Mouse (Mus musculus) E14TG2a.4 (cell line): ENCODE measurements around the gene Nxn.

Experiments
- CTCF ChIP-seq: conservative IDR thresholded peaks from 2 replicates; pipeline ENCODE4 v1.5.1; 2014; ENCODE audit warnings: low read length
- NANOG ChIP-seq: IDR thresholded peaks from 2 replicates; pipeline ENCODE4 v1.6.1; 2014; ENCODE audit warnings: borderline replicate concordance, low read length, mixed read lengths

DNA sequence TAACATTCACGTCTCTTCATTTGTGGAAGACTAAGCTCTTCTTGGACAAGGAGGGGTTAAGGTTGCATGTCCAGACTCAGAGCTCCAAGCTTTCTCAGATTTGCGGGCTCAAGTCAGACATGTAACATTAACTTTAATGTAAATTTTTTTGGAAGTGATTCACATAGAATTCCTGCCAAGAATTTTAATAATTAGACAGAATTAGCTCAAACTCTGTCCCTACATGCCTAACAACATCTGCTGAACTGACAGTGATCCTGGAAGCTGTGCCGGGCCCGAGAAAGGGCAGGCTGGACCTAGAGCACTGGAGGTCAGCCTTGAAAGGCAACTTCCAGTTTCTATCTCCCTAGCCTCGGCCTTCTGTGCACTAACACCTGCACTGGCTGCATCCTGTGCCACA, 66.7 kb downstream of the Nxn start:
- no peak for TF ChIP-seq CTCF
- TF ChIP-seq NANOG = no peak
